Mouse (Mus musculus) liver, embryonic 11.5 days (tissue): Measurements from ENCODE around the gene Gtf3c5. TPM values are rescaled to one million over a fixed set of nuclear protein-coding genes. Genes with fewer than 3 reads are reported as not detected.

Source experiments
- ATAC-seq: fragments of 200-750 bp; cut with Nextera tagmentation; replicated peaks from 2 replicates; pipeline ENCODE4 v1.8.0; 2017; ENCODE audit warnings: moderate number of reproducible peaks, mild to moderate bottlenecking, moderate TSS enrichment, moderate library complexity; ENCODE audit not compliant: low FRiP score
- DNase-seq: peaks from one replicate; pipeline ENCODE4 v3.0.0-alpha.2; 2017; ENCODE audit warnings: low spot score
- H3K27ac ChIP-seq: fragments of 300-500 bp; sonication (generic); 2 replicates; pipeline ENCODE4 v1.5.1; 2014; ENCODE audit warnings: mild to moderate bottlenecking, low read depth, low read length, control low read depth
- H3K27me3 ChIP-seq: fragments of 300-500 bp; sonication (generic); replicated peaks from 2 replicates; pipeline ENCODE4 v1.6.1; 2014; ENCODE audit warnings: low read length, mixed read lengths; ENCODE audit not compliant: control insufficient read depth, insufficient read depth
- H3K36me3 ChIP-seq: fragments of 300-500 bp; sonication (generic); 2 replicates; pipeline ENCODE4 v1.6.1; 2014; ENCODE audit warnings: mild to moderate bottlenecking, low read length, moderate library complexity, mixed read lengths; ENCODE audit not compliant: control insufficient read depth, insufficient read depth
- H3K4me1 ChIP-seq: fragments of 300-500 bp; sonication (generic); replicated peaks from 2 replicates; pipeline ENCODE4 v1.6.1; 2014; ENCODE audit warnings: low read length, mixed read lengths; ENCODE audit not compliant: control insufficient read depth, insufficient read depth
- H3K4me2 ChIP-seq: fragments of 300-500 bp; sonication (generic); 2 replicates; pipeline ENCODE4 v1.6.1; 2014; ENCODE audit warnings: mild to moderate bottlenecking, control low read depth, moderate library complexity
- H3K4me3 ChIP-seq: fragments of 300-500 bp; sonication (generic); 2 replicates; pipeline ENCODE4 v1.5.1; 2014; ENCODE audit warnings: low read depth, low read length, control low read depth
- H3K9ac ChIP-seq: fragments of 300-500 bp; sonication (generic); 2 replicates; pipeline ENCODE4 v1.6.1; 2014; ENCODE audit warnings: low read depth, low read length, control low read depth
- H3K9me3 ChIP-seq: fragments of 300-500 bp; sonication (generic); 2 replicates; pipeline ENCODE4 v1.6.1; 2016; ENCODE audit warnings: low read length, inconsistent platforms, mixed read lengths; ENCODE audit not compliant: control insufficient read depth
- WGBS: fragments of 180-500 bp; shearing (Covaris S2); extraction: QIAGEN DNeasy Blood & Tissue Kit; methylation state at CpG from one replicate; pipeline ENCODE4 v1.1.7; 2014; 5-methylcytosine and 5-hydroxymethylcytosine counted together
- polyA plus RNA-seq: library from polyadenylated mRNA; unstranded; fragments of >200 nt; fragmentation: Nextera tagmentation; extraction: Ambion mirVana; gene quantifications from 2 replicates; pipeline ENCODE4 v1.2.1, GENCODE M21; 2014

Gene Gtf3c5
- polyA plus RNA-seq, 1 experiment from 2014 or later, result 30.8 TPM

DNA sequence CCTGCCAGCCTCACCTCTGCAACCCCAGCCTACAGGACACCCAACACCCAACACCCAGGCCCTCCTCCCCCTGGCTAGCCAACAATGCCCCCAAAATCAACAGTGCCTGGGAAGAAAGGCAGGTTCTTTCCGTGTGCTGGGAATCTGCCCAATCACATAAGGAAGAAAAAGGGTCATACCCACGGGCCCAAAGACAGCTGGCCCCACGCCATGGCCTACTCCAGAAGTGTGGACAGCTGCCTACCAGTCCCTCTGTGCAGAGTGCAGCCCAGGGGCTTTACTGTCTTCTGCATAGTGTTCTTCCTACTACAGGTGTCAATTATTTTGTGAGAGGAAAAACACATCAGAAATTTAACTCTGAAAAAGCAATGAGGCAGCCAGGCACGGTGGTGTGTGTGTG lies 8.2 kb downstream of the Gtf3c5 start:
- Histone ChIP-seq H3K27ac (no peak overlapping the region), H3K4me1 (no peaks in the 10 kb centered on the region), H3K9me3 (no peaks in the 10 kb centered on the region), H3K4me2 (no peak overlapping the region), H3K27me3 (no peaks in the 10 kb centered on the region), H3K4me3 (no peak overlapping the region), H3K9ac (no peak overlapping the region), H3K36me3 (peaks cover 63% of the 10 kb centered on the region)
- 88% methylated on average over 4 of the region's 4 CpGs for WGBS
- DNase-seq (no peak), ATAC-seq (no peak)

DNA sequence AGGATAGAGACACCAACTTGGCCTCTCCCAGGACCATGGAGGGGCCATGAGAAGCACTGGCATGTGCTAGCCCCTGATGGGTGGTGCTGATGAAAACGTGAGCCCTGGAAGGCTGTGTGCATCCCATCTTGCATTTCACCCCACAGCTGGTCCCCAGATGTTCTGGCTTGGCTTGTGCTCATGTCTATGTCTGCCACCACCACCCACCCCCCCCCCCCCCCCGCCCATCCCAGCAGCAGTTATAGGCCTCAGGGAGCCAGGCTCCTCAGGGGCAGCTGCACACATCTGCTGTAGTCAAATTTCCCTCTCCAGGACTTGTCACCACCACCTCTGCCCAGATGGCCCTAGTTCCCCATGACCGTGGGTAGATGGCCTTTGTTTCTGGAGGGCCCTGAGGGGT lies 13.6 kb downstream of the Gtf3c5 start:
- Histone ChIP-seq H3K27ac (no peak overlapping the region), H3K27me3 (no peaks in the 10 kb centered on the region), H3K9me3 (no peaks in the 10 kb centered on the region), H3K9ac (no peak overlapping the region), H3K36me3 (peaks cover 47% of the 10 kb centered on the region), H3K4me1 (no peaks in the 10 kb centered on the region), H3K4me3 (no peak overlapping the region), H3K4me2 (no peak overlapping the region)
- WGBS, result 84% methylated on average over 3 of the region's 3 CpGs
- no peak for DNase-seq
- ATAC-seq, result no peak

DNA sequence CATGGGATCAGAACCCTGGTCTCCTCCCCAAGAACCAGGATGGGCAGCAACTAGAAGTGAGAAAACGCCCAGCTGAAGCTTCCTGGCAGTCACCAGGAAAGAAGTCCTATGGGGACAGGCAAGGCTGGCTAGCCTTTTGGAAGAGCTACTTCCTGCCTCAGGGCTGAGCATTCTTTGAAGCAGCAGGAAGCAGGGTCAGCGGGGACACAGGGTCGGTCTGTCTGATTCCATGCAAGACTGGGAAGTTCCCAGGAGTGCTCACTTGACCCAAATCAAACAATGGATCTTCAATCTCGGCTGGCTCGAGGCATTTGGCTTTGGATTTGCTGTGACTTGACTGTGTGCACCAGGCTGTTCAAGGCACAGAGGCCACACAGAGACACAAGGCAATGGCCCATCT lies 17.0 kb downstream of the Gtf3c5 start:
- DNase-seq (no peak), ATAC-seq (no peak)
- no peak overlapping the region for H3K4me2 ChIP-seq
- no peak overlapping the region for H3K9ac ChIP-seq
- H3K27me3 ChIP-seq, result no peaks in the 10 kb centered on the region
- H3K9me3 ChIP-seq, result no peaks in the 10 kb centered on the region
- 71% methylated on average over 5 of the region's 5 CpGs for WGBS
- H3K27ac ChIP-seq, result no peak overlapping the region
- no peaks in the 10 kb centered on the region for H3K4me1 ChIP-seq
- no peak overlapping the region for H3K4me3 ChIP-seq
- H3K36me3 ChIP-seq, result peaks cover 21% of the 10 kb centered on the region

DNA sequence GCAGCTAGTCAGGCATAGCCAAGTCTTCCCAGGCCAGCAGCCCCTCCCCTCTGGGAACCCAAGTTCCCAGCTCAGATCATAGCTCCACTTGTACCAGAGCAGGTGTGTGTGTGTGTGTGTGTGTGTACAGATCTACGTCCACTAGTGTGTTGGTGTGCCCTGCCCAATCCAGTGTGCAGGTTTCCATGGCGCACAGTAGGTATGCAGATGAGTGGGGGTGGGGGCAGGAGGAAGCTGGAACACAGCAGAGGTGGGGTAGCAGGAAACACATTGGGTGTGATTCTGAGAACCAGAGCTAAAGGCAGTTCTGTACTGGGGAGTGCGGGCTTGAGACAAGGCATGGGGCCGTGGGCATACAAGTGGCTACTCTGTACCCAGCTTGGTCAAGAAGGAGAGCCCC lies 19.2 kb downstream of the Gtf3c5 start:
- Histone ChIP-seq H3K27me3 (no peaks in the 10 kb centered on the region), H3K9me3 (no peaks in the 10 kb centered on the region), H3K4me3 (no peak overlapping the region), H3K36me3 (peaks cover 14% of the 10 kb centered on the region), H3K4me2 (no peak overlapping the region), H3K27ac (no peak overlapping the region), H3K4me1 (no peaks in the 10 kb centered on the region), H3K9ac (no peak overlapping the region)
- 87% methylated on average over 4 of the region's 4 CpGs for WGBS
- DNase-seq (no peak), ATAC-seq (no peak)

DNA sequence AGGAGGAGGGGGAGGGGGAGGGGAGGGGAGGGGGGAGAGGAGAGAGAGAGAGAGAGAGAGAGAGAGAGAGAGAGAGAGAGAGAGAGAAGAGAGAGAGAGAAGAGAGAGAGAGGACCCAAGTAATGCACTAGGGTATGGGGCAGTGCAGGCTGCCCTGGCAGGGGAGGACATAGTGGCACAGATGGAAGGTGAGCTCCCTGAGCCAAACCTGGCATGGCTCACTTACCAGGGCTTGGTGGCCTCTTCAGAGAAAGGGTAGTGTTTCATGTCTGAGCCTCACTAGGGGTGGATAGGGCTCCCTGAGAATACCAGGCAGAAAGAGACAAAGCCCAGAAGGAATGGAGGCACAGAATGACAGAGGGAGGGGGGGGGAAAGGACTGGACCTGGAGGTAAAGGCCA lies 19.7 kb downstream of the Gtf3c5 start:
- Histone ChIP-seq H3K4me1 (no peaks in the 10 kb centered on the region), H3K36me3 (peaks cover 14% of the 10 kb centered on the region), H3K4me2 (no peak overlapping the region), H3K4me3 (no peak overlapping the region), H3K9me3 (no peaks in the 10 kb centered on the region), H3K9ac (no peak overlapping the region), H3K27me3 (no peaks in the 10 kb centered on the region), H3K27ac (no peak overlapping the region)
- no peak for DNase-seq
- no peak for ATAC-seq

DNA sequence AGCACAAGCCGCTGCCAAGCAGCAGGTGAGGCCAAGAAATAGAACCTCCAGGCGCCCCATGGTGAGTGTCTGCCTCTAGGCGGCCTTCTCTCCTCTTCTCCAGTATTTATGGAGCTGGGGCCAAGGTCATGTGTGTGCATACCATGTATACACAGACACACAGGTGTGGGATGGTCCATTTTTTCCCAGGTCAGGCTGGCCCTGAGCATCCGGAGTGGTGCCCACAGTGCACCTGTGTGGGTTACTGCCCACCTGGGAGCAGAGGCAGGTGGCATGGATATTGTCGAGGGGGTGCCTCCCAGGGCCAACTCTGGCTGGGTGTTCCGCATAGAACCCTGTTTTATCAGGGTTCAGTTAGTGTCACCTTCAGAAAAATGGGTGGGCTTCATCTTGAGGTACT lies 20.2 kb downstream of the Gtf3c5 start, which contains the start of gene Cel:
TSS of gene Cel (minus strand) at position 101 of the 400 bp plus-strand sequence.
- 68% methylated on average over 6 of the region's 6 CpGs for WGBS

DNA sequence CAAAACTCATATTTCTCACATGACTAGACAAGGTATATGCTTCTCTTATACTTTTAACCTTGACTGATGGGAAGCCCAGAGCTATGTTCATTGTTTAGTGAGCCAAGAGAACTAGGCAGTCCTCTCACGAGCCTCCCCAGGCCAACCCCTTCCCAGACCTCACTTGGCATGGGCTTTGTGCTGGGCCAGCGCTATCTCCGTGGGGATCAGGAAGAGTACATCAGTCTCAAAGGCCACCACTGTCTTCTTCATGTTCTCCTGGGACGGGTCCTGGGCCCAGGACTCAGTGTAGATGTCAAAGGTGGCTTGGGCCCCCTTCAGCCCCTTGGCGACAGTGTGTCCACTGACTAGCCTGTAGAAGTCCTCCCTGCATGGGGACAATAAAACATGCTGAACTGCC lies 26.1 kb downstream of the Gtf3c5 start:
- Histone ChIP-seq H3K27ac (no peak overlapping the region), H3K36me3 (no peaks in the 10 kb centered on the region), H3K4me2 (no peak overlapping the region), H3K27me3 (no peaks in the 10 kb centered on the region), H3K4me3 (no peak overlapping the region), H3K9ac (no peak overlapping the region), H3K4me1 (no peaks in the 10 kb centered on the region), H3K9me3 (no peaks in the 10 kb centered on the region)
- DNase-seq (no peak), ATAC-seq (no peak)
- WGBS, result 78% methylated on average over 5 of the region's 5 CpGs

More for the DNA sequence above, 20.2 kb downstream of the Gtf3c5 start, which contains the start of gene Cel:
- H3K4me1 ChIP-seq, result no peaks in the 10 kb centered on the region
- H3K9ac ChIP-seq, result no peak within 1 kb of the TSS
- H3K27ac ChIP-seq, result no peak within 1 kb of the TSS
- H3K9me3 ChIP-seq, result no peaks in the 10 kb centered on the region
- no peak within 1 kb of the TSS for H3K4me3 ChIP-seq
- no peak within 1 kb of the TSS for H3K4me2 ChIP-seq
- ATAC-seq (no peak), DNase-seq (no peak)
- no peaks in the 10 kb centered on the region for H3K27me3 ChIP-seq
- peaks cover 13% of the 10 kb centered on the region for H3K36me3 ChIP-seq

DNA sequence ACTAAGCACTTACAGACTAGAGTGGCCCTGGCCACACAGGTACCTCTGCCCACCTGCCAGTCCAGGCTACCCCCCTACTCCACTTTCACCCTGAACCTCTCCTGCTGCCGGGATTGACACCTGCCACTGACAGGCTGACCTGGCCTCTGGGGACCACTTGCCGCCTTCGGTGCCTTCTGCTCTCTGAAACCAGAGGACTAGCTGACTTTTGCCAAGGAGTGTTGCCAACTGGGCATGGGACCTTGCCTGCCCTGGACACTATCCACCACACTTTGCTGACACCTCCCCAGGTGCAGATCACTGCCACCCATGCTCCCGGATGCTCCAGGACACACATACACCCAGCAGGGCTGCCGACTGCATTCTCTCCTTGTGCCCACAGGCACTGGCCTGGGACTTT lies 31.2 kb downstream of the Gtf3c5 start:
- no peaks in the 10 kb centered on the region for H3K27me3 ChIP-seq
- no peak overlapping the region for H3K4me2 ChIP-seq
- peaks cover 6% of the 10 kb centered on the region; the same call in 1 of the 2 replicates for H3K36me3 ChIP-seq
- H3K4me1 ChIP-seq, result no peaks in the 10 kb centered on the region
- H3K9ac ChIP-seq, result no peak overlapping the region
- no peak overlapping the region for H3K4me3 ChIP-seq
- WGBS, result 93% methylated on average over 5 of the region's 5 CpGs
- H3K27ac ChIP-seq, result no peak overlapping the region
- ATAC-seq (no peak), DNase-seq (no peak)
- H3K9me3 ChIP-seq, result no peaks in the 10 kb centered on the region

DNA sequence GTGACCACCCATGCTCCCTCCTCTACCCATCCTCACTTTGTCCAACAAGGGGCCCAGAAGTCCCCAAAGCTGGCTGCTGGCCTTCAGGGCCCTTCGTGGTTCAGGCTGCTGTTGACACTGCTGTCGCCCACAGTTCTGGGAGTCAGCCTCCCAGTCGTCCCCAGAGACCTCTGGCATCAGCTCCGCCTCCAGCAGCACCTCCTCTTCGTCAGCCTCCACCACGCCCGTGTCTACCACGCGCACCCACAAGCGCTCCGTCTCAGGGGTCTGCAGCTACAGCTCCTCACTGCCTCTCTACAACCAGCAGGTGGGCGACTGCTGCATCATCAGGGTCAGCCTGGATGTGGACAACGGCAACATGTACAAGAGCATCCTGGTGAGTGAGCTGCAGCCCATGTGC lies 34.4 kb downstream of the Gtf3c5 start:
- ATAC-seq (no peak), DNase-seq (no peak)
- H3K36me3 ChIP-seq, result peaks cover 6% of the 10 kb centered on the region; the same call in 1 of the 2 replicates
- no peak overlapping the region for H3K4me2 ChIP-seq
- no peak overlapping the region for H3K9ac ChIP-seq
- H3K27me3 ChIP-seq, result no peaks in the 10 kb centered on the region
- H3K4me3 ChIP-seq, result no peak overlapping the region
- H3K9me3 ChIP-seq, result no peaks in the 10 kb centered on the region
- 87% methylated on average over 13 of the region's 13 CpGs for WGBS
- H3K27ac ChIP-seq, result no peak overlapping the region
- no peaks in the 10 kb centered on the region for H3K4me1 ChIP-seq
